Mouse (Mus musculus) ES-E14 (cell line): ENCODE data around the gene Ramp2. TPM values are rescaled to one million over a fixed set of nuclear protein-coding genes. Genes with fewer than 3 reads are reported as not detected.

Experiments
- DNase-seq: peaks from one replicate; pipeline ENCODE4 v3.0.0-alpha.2; 2013; ENCODE audit warnings: low read depth, low spot score
- H3K27ac ChIP-seq: 2 replicates; pipeline ENCODE4 v1.5.1; 2012; ENCODE audit warnings: low read depth, mild to moderate bottlenecking, low read length, moderate library complexity, mixed read lengths; ENCODE audit not compliant: poor library complexity, insufficient read depth, severe bottlenecking
- H3K36me3 ChIP-seq: 2 replicates; pipeline ENCODE4 v1.6.1; 2012; ENCODE audit warnings: mild to moderate bottlenecking, low read length, moderate library complexity, mixed read lengths; ENCODE audit not compliant: control insufficient read depth, poor library complexity, insufficient read depth, severe bottlenecking
- H3K4me1 ChIP-seq, 2 experiments: fragments of 150-350 bp in 1 of 2; sonication (generic) in 1 of 2; 2 replicates each; pipeline ENCODE4 v1.6.1; 2012; ENCODE audit warnings: low read length in 2 of 2, mild to moderate bottlenecking in 1 of 2, mixed read lengths in 1 of 2; ENCODE audit not compliant: control insufficient read depth in 2 of 2, insufficient read depth in 2 of 2, poor library complexity in 1 of 2
- H3K4me3 ChIP-seq, 2 experiments: fragments of 150-350 bp in 1 of 2; sonication (generic) in 1 of 2; 2 replicates each; pipeline ENCODE4 v1.5.1; 2012; ENCODE audit warnings: low read length in 2 of 2, low read depth in 1 of 2, mild to moderate bottlenecking in 1 of 2, mixed read lengths in 1 of 2; ENCODE audit not compliant: insufficient read depth in 1 of 2, poor library complexity in 1 of 2, severe bottlenecking in 1 of 2
- H3K9ac ChIP-seq: 2 replicates; pipeline ENCODE4 v1.6.1; 2012; ENCODE audit warnings: low read depth, mild to moderate bottlenecking, low read length, mixed read lengths; ENCODE audit not compliant: poor library complexity, insufficient read depth, severe bottlenecking
- H3K9me3 ChIP-seq: fragments of 150-350 bp; sonication (generic); 2 replicates; pipeline ENCODE4 v1.6.1; 2012; ENCODE audit warnings: low read depth, mild to moderate bottlenecking, low read length; ENCODE audit not compliant: control insufficient read depth, insufficient read depth
- CHD2 ChIP-seq: IDR thresholded peaks from 2 replicates; pipeline ENCODE4 v1.6.1; 2014; ENCODE audit warnings: mild to moderate bottlenecking, low read depth, low read length, inconsistent platforms
- HCFC1 ChIP-seq: IDR thresholded peaks from 2 replicates; pipeline ENCODE4 v1.6.1; 2012; ENCODE audit warnings: low read length, inconsistent platforms, borderline replicate concordance; ENCODE audit not compliant: insufficient read depth
- MAFK ChIP-seq: IDR thresholded peaks from 2 replicates; pipeline ENCODE4 v1.6.1; 2014; ENCODE audit warnings: mild to moderate bottlenecking, low read depth, low read length, inconsistent platforms; ENCODE audit not compliant: insufficient read depth
- ZC3H11A ChIP-seq: IDR thresholded peaks from 2 replicates; pipeline ENCODE4 v1.6.1; 2012; ENCODE audit warnings: low read depth, mild to moderate bottlenecking, inconsistent platforms, low read length, borderline replicate concordance
- ZNF384 ChIP-seq: IDR thresholded peaks from 2 replicates; pipeline ENCODE4 v1.6.1; 2012; ENCODE audit warnings: low read depth, low read length, inconsistent platforms
- in situ Hi-C, 2 experiments: fragments of 600-800 bp; cut with MboI; formaldehyde crosslinking; loops; one replicate each; pipeline ENCODE4 v1.15.1; 2025; ENCODE audit warnings: low sequenced_read_pairs in 2 of 2, inconsistent platforms in 1 of 2; ENCODE audit not compliant: unreplicated experiment in 2 of 2
- total RNA-seq: library from RNA; depleted of rRNA; stranded (reverse); fragments of 300-350 nt; gene quantifications from 2 replicates; pipeline ENCODE4 v1.2.3, GENCODE M21; 2012; rRNA removed

Ramp2 gene
- total RNA-seq, 1 experiment = 5.6 TPM

DNA sequence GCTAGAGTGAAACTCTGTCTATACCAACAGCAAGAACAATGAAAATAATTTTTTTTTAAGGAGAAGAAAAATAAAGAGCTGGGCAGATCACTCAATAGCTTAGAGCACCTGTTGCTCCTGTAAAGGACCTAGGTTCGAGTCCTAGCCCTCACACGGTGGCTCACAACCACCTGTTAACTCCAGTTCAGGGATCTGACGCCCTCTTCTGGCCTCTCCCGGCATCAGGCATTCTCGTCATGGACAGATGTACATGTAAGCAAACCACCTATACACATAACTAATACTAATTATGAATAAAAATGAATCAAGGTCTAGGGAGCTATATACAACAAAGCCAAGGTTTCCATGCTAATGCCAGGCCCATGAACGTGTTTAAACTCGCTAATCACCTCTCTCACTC is 55.1 kb downstream of the Ramp2 start:
- TF ChIP-seq MAFK = no peak
- TF ChIP-seq ZC3H11A = no peak
- no peak for TF ChIP-seq HCFC1
- no peak for TF ChIP-seq CHD2
- no peaks in the 10 kb centered on the region for H3K9me3 ChIP-seq
- no peak overlapping the region for H3K27ac ChIP-seq
- no peak for DNase-seq
- H3K9ac ChIP-seq = no peak overlapping the region
- in situ Hi-C loops = no loop called here
- H3K4me3 ChIP-seq = peak overlapping the region; percentile 83 to 93; a peak in 3 of 4 replicates
- no peaks in the 10 kb centered on the region for H3K4me1 ChIP-seq
- peaks cover 4% of the 10 kb centered on the region; the same call in 1 of the 2 replicates for H3K36me3 ChIP-seq

DNA sequence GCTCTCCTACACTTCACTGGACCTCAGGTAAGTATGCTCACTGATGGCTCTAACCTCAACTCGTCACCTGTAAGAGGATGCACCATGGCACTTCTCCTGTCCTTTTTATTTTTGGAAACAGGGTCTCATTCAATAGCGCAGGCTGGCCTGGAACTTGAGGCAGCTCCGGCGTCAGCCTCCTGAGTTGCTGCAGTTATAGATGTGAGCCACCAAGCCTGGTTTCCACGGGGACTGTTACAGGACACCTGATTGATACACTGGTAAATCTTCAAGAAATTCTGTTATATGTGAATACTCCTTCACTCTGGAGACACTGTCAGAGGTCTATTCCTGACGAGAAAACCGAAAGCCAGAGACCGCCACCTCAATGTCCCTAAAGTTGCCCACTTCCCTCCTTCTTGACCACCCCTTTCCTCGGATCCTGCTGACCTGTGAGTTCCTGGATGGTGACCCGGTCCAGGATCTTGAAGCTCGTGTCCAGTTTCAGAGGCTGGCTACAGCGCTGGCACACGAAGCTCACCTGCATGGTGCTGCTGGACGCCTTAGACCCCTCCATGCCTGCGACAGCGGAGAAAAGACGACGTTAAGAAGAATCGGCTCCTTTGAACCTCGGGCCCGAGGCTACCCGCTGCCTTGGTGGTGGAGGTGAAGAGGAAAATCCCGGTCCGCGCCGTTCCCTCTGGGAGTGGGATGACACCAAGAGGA is 55.6 kb downstream of the Ramp2 start:
- H3K4me1 ChIP-seq = no peaks in the 10 kb centered on the region
- peak overlapping the region; percentile 87 for H3K9ac ChIP-seq
- no peaks in the 10 kb centered on the region for H3K9me3 ChIP-seq
- DNase-seq = no peak
- no peak overlapping the region for H3K27ac ChIP-seq
- H3K4me3 ChIP-seq = peak overlapping the region; percentile 83 to 93
- peaks cover 4% of the 10 kb centered on the region; the same call in 1 of the 2 replicates for H3K36me3 ChIP-seq
- TF ChIP-seq MAFK (no peak), ZC3H11A (no peak), HCFC1 (no peak), ZNF384 (no peak), CHD2 (no peak)
- in situ Hi-C loops = no loop called here

DNA sequence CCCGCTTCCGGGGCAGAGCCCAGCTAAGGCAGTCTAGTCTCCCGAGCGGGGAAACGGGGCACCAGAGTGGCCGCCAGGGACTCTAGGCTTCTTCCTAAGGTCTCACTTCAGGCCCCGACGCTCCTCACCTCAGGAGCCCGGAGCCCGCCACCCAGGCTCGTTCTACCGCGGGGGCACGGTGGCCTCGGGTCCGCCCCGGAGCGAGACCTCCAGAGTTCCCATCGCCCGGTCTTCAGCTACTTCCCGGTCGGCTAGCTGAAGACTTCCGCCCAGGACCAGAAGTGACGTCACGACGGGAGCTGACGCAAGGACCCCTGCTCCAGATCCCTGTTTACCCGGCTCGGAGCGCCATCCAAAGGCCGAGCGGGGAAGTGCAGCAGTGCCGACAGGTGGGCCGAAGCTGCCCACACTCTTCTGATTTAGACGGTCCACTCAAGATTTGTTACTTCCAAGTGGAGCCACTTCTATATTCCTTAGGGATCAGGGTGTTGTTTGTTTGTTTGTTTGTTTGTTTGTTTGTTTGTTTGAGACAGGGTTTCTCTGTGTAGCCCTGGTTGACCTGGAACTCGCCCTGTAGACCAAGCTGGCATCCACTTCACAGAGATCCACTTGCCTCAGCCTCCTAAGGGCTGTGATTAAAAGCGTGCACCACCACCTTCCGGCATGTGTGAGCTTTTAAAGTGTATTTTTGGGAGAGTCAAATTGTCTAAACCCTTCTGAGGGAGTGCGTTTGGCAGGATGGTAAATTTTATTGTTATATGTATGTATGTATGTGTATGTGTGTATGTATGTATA is 56.4 kb downstream of the Ramp2 start, which contains the start of gene Becn1:
TSS of gene Becn1 (minus strand) at position 283 of the 795 bp plus-strand sequence.
- Histone ChIP-seq H3K4me3 (peak within 1 kb of the TSS; percentile 83 to 93), H3K27ac (no peak within 1 kb of the TSS), H3K36me3 (peaks cover 4% of the 10 kb centered on the region; the same call in 1 of the 2 replicates), H3K4me1 (peaks cover 0 to 3% of the 10 kb centered on the region in 2 experiments; a peak in 1 of 4 replicates), H3K9me3 (no peaks in the 10 kb centered on the region), H3K9ac (peak within 1 kb of the TSS; percentile 87)
- no peak for TF ChIP-seq ZC3H11A
- TF ChIP-seq CHD2 = no peak
- TF ChIP-seq ZNF384 = no peak
- TF ChIP-seq MAFK = no peak
- no peak for TF ChIP-seq HCFC1
- DNase-seq = peak; percentile 95
- in situ Hi-C loops = no loop called here

DNA sequence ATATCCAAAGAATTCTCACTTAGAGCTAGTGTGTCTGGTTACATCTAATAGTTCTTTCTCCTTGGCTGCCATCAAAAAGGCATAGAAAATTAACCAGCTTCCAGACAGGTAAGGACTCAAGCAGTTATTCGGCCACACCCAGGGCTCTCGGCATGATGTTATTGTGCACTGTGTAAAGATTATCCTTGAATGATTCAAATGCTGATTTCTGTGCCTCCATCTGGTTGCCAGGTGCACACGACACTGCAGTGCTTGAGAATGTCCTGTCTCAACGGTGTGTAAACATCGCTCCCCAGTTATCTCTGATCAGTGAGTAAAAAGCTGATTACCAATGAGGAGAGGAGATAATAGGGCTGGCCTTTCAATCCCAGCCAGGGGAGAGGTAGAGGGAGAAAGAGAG is 61.9 kb downstream of the Ramp2 start:
- Histone ChIP-seq H3K9me3 (no peaks in the 10 kb centered on the region), H3K9ac (no peak overlapping the region; the same call in 1 of the 2 replicates), H3K36me3 (no peaks in the 10 kb centered on the region), H3K4me1 (peaks cover 2 to 5% of the 10 kb centered on the region in 2 experiments; a peak in 1 of 4 replicates), H3K27ac (no peak overlapping the region; the same call in 1 of the 2 replicates), H3K4me3 (no peak overlapping the region)
- peak; percentile 51 for DNase-seq
- peak; percentile 36; the same call in 1 of the 2 replicates for TF ChIP-seq CHD2
- TF ChIP-seq ZNF384 = no peak
- in situ Hi-C loops = no loop called here

Other genes starting within 250 kb of the Ramp2 start
- gene Atp6v0a1, start 236.6 kb upstream of the Ramp2 start, total RNA-seq = 38.1 and 43.4 TPM in 2 replicates
- 4.7 and 9.2 TPM in 2 replicates for gene Naglu, start 176.0 kb upstream of the Ramp2 start, total RNA-seq
- gene Hsd17b1, start 167.6 kb upstream of the Ramp2 start, total RNA-seq = 2.4 and 3.4 TPM in 2 replicates
- gene Coasy, start 163.5 kb upstream of the Ramp2 start, total RNA-seq = 21.9 and 22.9 TPM in 2 replicates
- gene Mlx, start 158.8 kb upstream of the Ramp2 start, total RNA-seq = 30.7 and 42.0 TPM in 2 replicates
- 20.6 and 31.5 TPM in 2 replicates for gene Psmc3ip, start 150.6 kb upstream of the Ramp2 start, total RNA-seq
- gene Retreg3, start 126.1 kb upstream of the Ramp2 start, total RNA-seq = 60.4 and 65.2 TPM in 2 replicates
- gene Tubg1, start 126.1 kb upstream of the Ramp2 start, total RNA-seq = 27.5 and 38.6 TPM in 2 replicates
- 0.31 and 0.74 TPM in 2 replicates for gene Tubg2, start 90.1 kb upstream of the Ramp2 start, total RNA-seq
- gene Cntnap1, start 75.5 kb upstream of the Ramp2 start, total RNA-seq = 0.18 and 0.58 TPM in 2 replicates
- 3.4 and 5.1 TPM in 2 replicates for gene Plekhh3, start 74.7 kb upstream of the Ramp2 start, total RNA-seq
- 0.31 TPM in 1 of 2 replicates, not detected in the other for gene Ccr10, start 70.6 kb upstream of the Ramp2 start, total RNA-seq
- 18.3 and 18.9 TPM in 2 replicates for gene Ezh1, start 19.6 kb upstream of the Ramp2 start, total RNA-seq
- gene Vps25, start 7.7 kb downstream of the Ramp2 start, total RNA-seq = 105 and 135 TPM in 2 replicates
- 0.49 and 1.1 TPM in 2 replicates for gene Wnk4, start 14.5 kb downstream of the Ramp2 start, total RNA-seq
- 2.1 and 2.4 TPM in 2 replicates for gene Cntd1, start 33.0 kb downstream of the Ramp2 start, total RNA-seq
- 107 and 139 TPM in 2 replicates for gene Coa3, start 33.1 kb downstream of the Ramp2 start, total RNA-seq
- gene Becn1, start 56.3 kb downstream of the Ramp2 start, total RNA-seq = 80.6 and 89.2 TPM in 2 replicates
- 40.0 and 57.0 TPM in 2 replicates for gene Psme3, start 70.2 kb downstream of the Ramp2 start, total RNA-seq
- 4.6 and 5.0 TPM in 2 replicates for gene Aoc2, start 79.0 kb downstream of the Ramp2 start, total RNA-seq
- gene Aoc3, start 84.6 kb downstream of the Ramp2 start, total RNA-seq = 0.62 and 0.95 TPM in 2 replicates
- gene G6pc, start 121.5 kb downstream of the Ramp2 start, total RNA-seq = not detected in 2 replicates
- gene Aarsd1, start 171.6 kb downstream of the Ramp2 start, total RNA-seq = 73.2 and 79.4 TPM in 2 replicates
- 1.3 and 5.4 TPM in 2 replicates for gene Gm27029, start 178.8 kb downstream of the Ramp2 start, total RNA-seq
- gene Rundc1, start 179.1 kb downstream of the Ramp2 start, total RNA-seq = 6.9 and 7.6 TPM in 2 replicates
- gene Ptges3l, start 179.3 kb downstream of the Ramp2 start, total RNA-seq = 3.2 and 3.4 TPM in 2 replicates
- gene Rpl27, start 196.3 kb downstream of the Ramp2 start, total RNA-seq = 1,298 and 1,307 TPM in 2 replicates
- gene Ifi35, start 202.4 kb downstream of the Ramp2 start, total RNA-seq = 5.0 and 9.1 TPM in 2 replicates
- 8.9 and 10.4 TPM in 2 replicates for gene Rnd2, start 219.0 kb downstream of the Ramp2 start, total RNA-seq
- 41.9 and 57.5 TPM in 2 replicates for gene Vat1, start 220.2 kb downstream of the Ramp2 start, total RNA-seq